Mouse (Mus musculus) kidney, postnatal 0 days (tissue): ENCODE data around the gene Duoxa1. TPM values are rescaled to one million over a fixed set of nuclear protein-coding genes. Genes with fewer than 3 reads are reported as not detected.

ENCODE experiments used
- ATAC-seq: fragments of 200-750 bp; cut with Nextera tagmentation; replicated peaks from 2 replicates; pipeline ENCODE4 v1.8.0; 2017; ENCODE audit warnings: low read depth, moderate number of reproducible peaks, moderate TSS enrichment, moderate library complexity; ENCODE audit not compliant: low FRiP score
- DNase-seq: peaks from one replicate; pipeline ENCODE4 v3.0.0-alpha.2; 2016; ENCODE audit warnings: low spot score
- H3K27ac ChIP-seq: fragments of 300-500 bp; sonication (generic); 2 replicates; pipeline ENCODE4 v1.5.1; 2014; ENCODE audit warnings: mild to moderate bottlenecking
- H3K27me3 ChIP-seq: fragments of 300-500 bp; sonication (generic); 2 replicates; pipeline ENCODE4 v1.6.1; 2014; ENCODE audit warnings: low read length, mixed read lengths; ENCODE audit not compliant: insufficient read depth
- H3K36me3 ChIP-seq: fragments of 300-500 bp; sonication (generic); 2 replicates; pipeline ENCODE4 v1.6.1; 2014; ENCODE audit warnings: low read length, mixed read lengths; ENCODE audit not compliant: insufficient read depth
- H3K4me1 ChIP-seq: fragments of 300-500 bp; sonication (generic); replicated peaks from 2 replicates; pipeline ENCODE4 v1.6.1; 2014; ENCODE audit warnings: antibody characterized with exemption, low read length, mixed read lengths; ENCODE audit not compliant: insufficient read depth
- H3K4me2 ChIP-seq: fragments of 300-500 bp; sonication (generic); 2 replicates; pipeline ENCODE4 v1.6.1; 2014; ENCODE audit warnings: mild to moderate bottlenecking, low read length, moderate library complexity, mixed read lengths
- H3K4me3 ChIP-seq: fragments of 300-500 bp; sonication (generic); replicated peaks from 2 replicates; pipeline ENCODE4 v1.5.1; 2014; ENCODE audit warnings: low read depth, low read length
- H3K9ac ChIP-seq: fragments of 300-500 bp; sonication (generic); 2 replicates; pipeline ENCODE4 v1.6.1; 2014; ENCODE audit warnings: low read depth, low read length
- H3K9me3 ChIP-seq: fragments of 300-500 bp; sonication (generic); replicated peaks from 2 replicates; pipeline ENCODE4 v1.6.1; 2016; ENCODE audit warnings: low read length, inconsistent platforms, mixed read lengths
- CTCF ChIP-seq: IDR thresholded peaks from 2 replicates; pipeline ENCODE4 v1.5.1; 2016; ENCODE audit warnings: antibody characterized with exemption, low read depth, mild to moderate bottlenecking, moderate library complexity
- WGBS: fragments of 180-500 bp; shearing (Covaris S2); extraction: QIAGEN DNeasy Blood & Tissue Kit; methylation state at CpG from one replicate; pipeline ENCODE4 v1.1.7; 2014; 5-methylcytosine and 5-hydroxymethylcytosine counted together
- polyA plus RNA-seq: library from polyadenylated mRNA; unstranded; fragments of >200 nt; fragmentation: Nextera tagmentation; extraction: Ambion mirVana; gene quantifications from 2 replicates; pipeline ENCODE4 v1.2.1, GENCODE M21; 2015

Gene Duoxa1
- polyA plus RNA-seq, 1 experiment from 2014 or later: not detected

DNA sequence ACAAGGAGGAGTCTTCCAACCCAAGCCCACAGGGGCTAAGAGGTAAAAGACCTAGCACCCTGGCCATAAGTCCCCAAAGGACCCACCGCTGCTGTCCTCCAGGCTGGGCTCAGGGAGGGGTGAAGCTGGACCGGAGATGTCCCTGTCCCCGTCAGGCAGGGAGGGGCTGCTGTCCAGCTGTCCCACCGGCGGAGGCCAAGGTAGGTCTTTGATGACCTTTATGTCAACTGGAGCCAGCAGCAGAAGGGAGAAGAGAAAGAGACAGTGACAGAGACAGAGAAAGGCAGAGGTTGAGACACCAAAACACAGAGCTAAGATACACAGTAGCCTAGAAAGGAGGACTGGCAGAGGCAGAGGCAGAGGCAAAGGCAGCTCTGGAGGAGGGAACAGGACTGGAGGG lies 41.9 kb upstream of the Duoxa1 start:
- WGBS: 81% methylated on average over 5 of the region's 5 CpGs
- DNase-seq: no peak
- no peak overlapping the region for H3K4me3 ChIP-seq
- no peaks in the 10 kb centered on the region for H3K4me1 ChIP-seq
- no peak overlapping the region for H3K9ac ChIP-seq
- no peaks in the 10 kb centered on the region for H3K9me3 ChIP-seq
- H3K4me2 ChIP-seq: no peak overlapping the region
- no peak for ATAC-seq
- TF ChIP-seq CTCF: no peak
- no peak overlapping the region for H3K27ac ChIP-seq
- no peaks in the 10 kb centered on the region for H3K27me3 ChIP-seq
- H3K36me3 ChIP-seq: 0 out of 2 replicates have a peak, but pooled peaks cover 5% of the 10 kb centered on the region

DNA sequence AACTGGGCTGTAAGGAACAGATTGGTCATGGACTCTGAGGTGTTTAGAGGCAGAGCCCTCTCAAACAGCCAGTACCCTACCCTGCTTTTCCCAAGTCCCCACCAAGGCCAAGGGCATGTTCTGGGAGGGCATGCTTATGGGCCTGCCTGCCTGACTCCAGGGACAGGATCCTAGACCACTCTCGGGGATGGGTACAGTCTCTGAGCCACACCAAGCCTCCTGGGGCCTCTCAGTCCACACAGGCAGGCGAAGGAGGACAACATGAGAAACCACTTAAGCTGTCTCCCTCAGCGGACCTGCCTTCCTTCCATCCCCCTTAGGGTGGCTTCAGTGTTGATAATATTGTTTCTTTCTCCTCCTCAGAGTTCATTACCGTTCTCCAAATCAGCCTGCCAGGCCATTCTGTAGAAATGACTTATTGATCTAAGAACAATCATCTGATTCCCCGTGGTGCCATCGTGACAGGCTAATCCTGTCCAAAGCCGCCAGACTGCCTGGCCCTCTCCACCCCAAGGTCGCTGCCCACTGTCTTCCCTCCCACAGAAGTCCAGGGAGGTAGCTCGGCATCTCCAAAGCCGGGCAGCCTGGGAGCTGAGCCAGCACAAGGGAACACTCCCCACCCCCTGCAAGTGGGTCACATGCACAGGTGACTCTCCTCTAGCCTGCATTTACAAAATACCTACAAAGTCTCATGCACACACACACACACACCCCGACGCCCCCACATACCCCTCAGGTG lies 40.8 kb upstream of the Duoxa1 start:
- Histone ChIP-seq H3K4me1 (0 out of 2 replicates have a peak, but pooled peaks cover under 1% of the 10 kb centered on the region), H3K27me3 (no peaks in the 10 kb centered on the region), H3K9ac (no peak overlapping the region), H3K36me3 (0 out of 2 replicates have a peak, but pooled peaks cover 5% of the 10 kb centered on the region), H3K4me3 (no peak overlapping the region), H3K9me3 (no peaks in the 10 kb centered on the region), H3K27ac (no peak overlapping the region), H3K4me2 (no peak overlapping the region)
- no peak for TF ChIP-seq CTCF
- DNase-seq: no peak
- 67% methylated on average over 12 of the region's 12 CpGs for WGBS
- no peak for ATAC-seq

- 88% methylated on average over 8 of the region's 8 CpGs for WGBS
- Histone ChIP-seq H3K4me3 (no peak overlapping the region), H3K4me1 (peaks cover 4% of the 10 kb centered on the region; the same call in 1 of the 2 replicates), H3K27me3 (no peaks in the 10 kb centered on the region), H3K9me3 (no peaks in the 10 kb centered on the region), H3K4me2 (no peak overlapping the region), H3K9ac (no peak overlapping the region), H3K36me3 (0 out of 2 replicates have a peak, but pooled peaks cover 5% of the 10 kb centered on the region), H3K27ac (no peak overlapping the region)
- TF ChIP-seq CTCF: no peak
- DNase-seq (no peak), ATAC-seq (no peak)
These were observed 40.2 kb upstream of the Duoxa1 start for GRCm38 (mm10) chr2:122353765-122354164.

DNA sequence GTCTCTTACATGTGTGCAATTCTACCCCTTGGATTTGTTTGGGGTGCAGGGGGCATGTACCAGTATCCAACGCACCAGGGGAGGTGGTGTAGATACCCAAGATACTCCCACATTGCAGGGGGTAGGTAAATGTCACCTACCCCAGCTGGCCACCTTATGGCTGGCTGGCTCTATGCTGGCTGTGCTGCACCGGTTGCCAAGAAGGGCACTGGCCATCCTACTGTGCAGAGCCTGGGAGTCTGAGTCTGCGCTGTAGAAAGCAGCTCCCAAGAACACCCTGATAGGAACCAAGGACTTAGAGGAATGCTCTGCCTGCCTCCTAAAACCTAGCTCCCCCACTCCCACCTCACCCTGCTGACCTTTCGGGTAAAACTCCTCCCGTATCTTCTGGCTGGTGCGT lies 39.5 kb upstream of the Duoxa1 start:
- 60% methylated on average over 6 of the region's 6 CpGs for WGBS

GRCm38 (mm10) chr2:122351931-122352329 lies 38.4 kb upstream of the Duoxa1 start:
- DNase-seq (peak; percentile 30), ATAC-seq (no peak)
- Histone ChIP-seq H3K4me3 (no peak overlapping the region), H3K27me3 (no peaks in the 10 kb centered on the region), H3K4me2 (no peak overlapping the region), H3K36me3 (0 out of 2 replicates have a peak, but pooled peaks cover under 1% of the 10 kb centered on the region), H3K9me3 (no peaks in the 10 kb centered on the region), H3K9ac (no peak overlapping the region), H3K27ac (no peak overlapping the region; the same call in 1 of the 2 replicates), H3K4me1 (peaks cover 4% of the 10 kb centered on the region; the same call in 1 of the 2 replicates)
- WGBS: 51% methylated on average over 4 of the region's 4 CpGs
- no peak for TF ChIP-seq CTCF

More for the DNA sequence above, 39.5 kb upstream of the Duoxa1 start:
- Histone ChIP-seq H3K4me1 (peaks cover 4% of the 10 kb centered on the region; the same call in 1 of the 2 replicates), H3K9ac (no peak overlapping the region), H3K27me3 (no peaks in the 10 kb centered on the region), H3K4me2 (no peak overlapping the region), H3K9me3 (no peaks in the 10 kb centered on the region), H3K4me3 (no peak overlapping the region), H3K27ac (no peak overlapping the region), H3K36me3 (0 out of 2 replicates have a peak, but pooled peaks cover 5% of the 10 kb centered on the region)
- no peak for ATAC-seq
- no peak for DNase-seq
- TF ChIP-seq CTCF: no peak

DNA sequence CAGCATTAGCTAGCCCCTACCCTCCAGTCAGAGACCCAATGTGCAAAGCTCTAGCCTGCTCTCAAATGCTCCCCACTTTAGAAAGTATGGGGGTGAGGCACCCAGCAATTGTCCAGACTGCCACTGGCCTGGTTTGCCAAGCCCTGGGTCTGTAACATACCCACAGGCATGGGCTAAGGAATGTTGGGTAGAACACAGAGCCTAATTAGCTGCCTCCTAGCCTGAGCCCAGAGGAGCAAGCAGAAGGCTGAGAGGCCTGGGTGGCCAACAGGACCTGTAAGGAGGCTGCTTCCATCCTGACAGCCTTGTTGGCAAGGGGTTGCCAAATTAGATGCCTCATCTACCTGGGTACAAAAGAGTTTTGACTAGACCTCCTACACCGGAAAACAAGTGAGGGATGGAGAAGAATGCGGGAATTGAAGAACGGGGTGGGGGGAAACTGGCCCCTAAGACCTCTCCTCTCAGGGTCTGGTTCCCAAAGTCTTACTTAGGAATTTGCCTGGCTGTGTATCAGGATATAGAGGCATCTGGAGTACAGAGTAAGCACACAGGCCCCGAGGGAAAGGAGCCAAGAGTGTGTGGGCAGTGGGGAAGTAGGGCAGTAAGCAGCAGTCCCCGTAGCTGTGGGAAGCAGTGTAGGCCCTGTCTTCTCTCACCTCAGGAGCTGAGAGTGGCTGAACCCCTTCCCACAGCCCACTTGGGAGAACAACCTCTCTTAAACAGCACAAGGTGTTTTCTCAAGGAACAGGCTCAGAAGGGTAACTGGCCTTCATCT lies 37.8 kb upstream of the Duoxa1 start:
- no peak overlapping the region for H3K4me2 ChIP-seq
- TF ChIP-seq CTCF: no peak
- no peaks in the 10 kb centered on the region for H3K36me3 ChIP-seq
- no peaks in the 10 kb centered on the region for H3K27me3 ChIP-seq
- H3K4me1 ChIP-seq: peaks cover 4% of the 10 kb centered on the region; the same call in 1 of the 2 replicates
- no peak for DNase-seq
- 68% methylated on average over 5 of the region's 5 CpGs for WGBS
- no peaks in the 10 kb centered on the region for H3K9me3 ChIP-seq
- H3K27ac ChIP-seq: no peak overlapping the region; the same call in 1 of the 2 replicates
- no peak overlapping the region for H3K9ac ChIP-seq
- ATAC-seq: no peak
- no peak overlapping the region for H3K4me3 ChIP-seq
